Mouse (Mus musculus) lung, adult 2 months (tissue): ENCODE data around the gene Ptprz1. TPM values are rescaled to one million over a fixed set of nuclear protein-coding genes. Genes with fewer than 3 reads are reported as not detected.

Source experiments
- DNase-seq: peaks from one replicate; pipeline ENCODE4 v3.0.0; 2022
- H3K4me1 ChIP-seq: fragments of 200-500 bp; 2 replicates; pipeline ENCODE4 v1.6.1; 2011; ENCODE audit warnings: low read length; ENCODE audit not compliant: control insufficient read depth, insufficient read depth
- H3K4me3 ChIP-seq: fragments of 200-500 bp; replicated peaks from 2 replicates; pipeline ENCODE3; 2011; ENCODE audit warnings: low read depth, mild to moderate bottlenecking, control low read depth, low read length; ENCODE audit errors: extremely low read depth
- CTCF ChIP-seq: fragments of 200-500 bp; IDR thresholded peaks from 2 replicates; pipeline ENCODE4 v1.5.1; 2011; ENCODE audit warnings: mild to moderate bottlenecking, low read length, control low read depth; ENCODE audit not compliant: insufficient read depth
- POLR2A ChIP-seq: fragments of 200-500 bp; IDR thresholded peaks from 2 replicates; pipeline ENCODE4 v1.6.1; 2011; ENCODE audit warnings: low read depth, mild to moderate bottlenecking, control low read depth, low read length, borderline replicate concordance; ENCODE audit errors: extremely low read depth
- WGBS: fragments of 180-500 bp; shearing (Covaris S2); methylation state at CpG from one replicate; pipeline ENCODE4 v1.1.7; 2018; 5-methylcytosine and 5-hydroxymethylcytosine counted together
- polyA plus RNA-seq: library from polyadenylated mRNA; depleted of rRNA; stranded (reverse); fragments of >200 nt; gene quantifications from 2 replicates; pipeline ENCODE4 v1.2.3, GENCODE M21; 2012

The Ptprz1 gene
- polyA plus RNA-seq, 1 experiment: 1.8 TPM

DNA sequence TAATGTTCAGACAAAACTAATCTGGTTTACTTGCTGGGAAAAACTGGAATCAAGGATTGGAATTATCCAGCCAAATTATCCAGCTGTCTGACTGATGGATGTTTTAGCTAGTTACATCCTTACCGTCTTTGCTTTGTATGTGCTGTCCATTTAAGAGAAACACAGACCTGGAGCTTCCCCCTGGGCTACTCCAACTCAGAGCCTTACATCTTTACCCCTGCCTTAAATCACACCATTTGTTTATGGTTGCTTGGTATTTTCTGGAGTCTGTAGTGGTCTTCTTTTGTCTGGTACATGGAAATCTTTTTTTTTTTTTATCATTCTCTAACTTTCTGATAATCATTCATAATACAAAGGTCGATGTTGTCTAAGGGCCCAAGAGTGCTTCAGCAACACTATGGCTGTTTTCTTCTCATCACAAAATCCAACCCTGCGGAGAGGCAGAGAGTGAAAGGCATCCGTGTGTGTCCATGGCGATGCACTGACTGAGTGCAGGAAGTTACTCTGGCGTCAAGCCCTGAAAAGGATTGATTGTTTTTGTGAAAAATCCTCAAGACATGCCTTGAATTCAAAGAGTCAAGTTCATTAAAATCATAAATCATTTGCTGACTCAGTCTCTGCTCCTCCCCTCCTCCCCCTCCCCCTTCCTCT is 34.1 kb downstream of the Ptprz1 start:
- Histone ChIP-seq H3K4me1 (no peaks in the 10 kb centered on the region), H3K4me3 (no peak overlapping the region)
- TF ChIP-seq CTCF: no peak
- TF ChIP-seq POLR2A: no peak
- DNase-seq: no peak
- 49% methylated on average over 6 of the region's 6 CpGs for WGBS

DNA sequence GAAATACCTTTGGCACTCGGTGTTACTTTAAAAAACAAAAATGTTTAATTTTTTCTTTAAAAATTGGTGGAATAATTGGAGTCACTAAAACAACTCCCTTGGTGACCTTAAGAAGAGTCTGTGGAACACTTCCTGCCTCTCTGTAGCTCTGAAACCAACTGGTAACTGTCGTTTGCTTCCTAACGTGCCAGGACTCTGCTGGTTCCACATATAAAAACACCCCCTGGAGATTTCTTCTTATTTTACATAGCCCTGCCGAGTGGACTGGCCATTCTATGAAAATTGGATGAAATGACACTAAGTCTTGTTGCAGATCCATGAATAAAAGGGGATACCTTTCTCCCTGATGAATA is 34.6 kb downstream of the Ptprz1 start:
- TF ChIP-seq POLR2A: no peak
- TF ChIP-seq CTCF: no peak
- no peak overlapping the region for H3K4me3 ChIP-seq
- no peak for DNase-seq
- 40% methylated on average over 4 of the region's 4 CpGs for WGBS
- no peaks in the 10 kb centered on the region for H3K4me1 ChIP-seq

DNA sequence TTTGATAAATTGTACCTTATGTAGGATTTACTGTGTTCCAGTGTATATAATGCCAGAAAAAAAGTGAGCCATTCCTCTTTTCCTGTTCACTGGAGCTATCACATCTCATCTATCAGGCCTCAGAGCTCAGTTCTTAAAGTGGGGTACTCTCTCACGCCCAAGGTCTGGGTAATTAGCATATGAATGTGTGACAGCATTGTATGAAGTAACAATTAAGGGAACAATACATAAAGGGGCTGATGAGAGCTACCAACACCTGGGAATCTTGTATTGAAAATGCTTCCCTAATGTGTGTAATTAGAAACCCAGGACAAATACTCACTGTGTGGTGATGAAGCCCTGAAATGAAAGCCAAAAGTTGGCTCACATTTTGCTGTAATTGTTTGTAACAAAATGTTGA is 47.6 kb downstream of the Ptprz1 start:
- WGBS: 30% methylated on average over 1 of the region's 1 CpGs
- H3K4me1 ChIP-seq: no peaks in the 10 kb centered on the region
- no peak overlapping the region for H3K4me3 ChIP-seq
- DNase-seq: no peak
- TF ChIP-seq CTCF (no peak), POLR2A (no peak)

DNA sequence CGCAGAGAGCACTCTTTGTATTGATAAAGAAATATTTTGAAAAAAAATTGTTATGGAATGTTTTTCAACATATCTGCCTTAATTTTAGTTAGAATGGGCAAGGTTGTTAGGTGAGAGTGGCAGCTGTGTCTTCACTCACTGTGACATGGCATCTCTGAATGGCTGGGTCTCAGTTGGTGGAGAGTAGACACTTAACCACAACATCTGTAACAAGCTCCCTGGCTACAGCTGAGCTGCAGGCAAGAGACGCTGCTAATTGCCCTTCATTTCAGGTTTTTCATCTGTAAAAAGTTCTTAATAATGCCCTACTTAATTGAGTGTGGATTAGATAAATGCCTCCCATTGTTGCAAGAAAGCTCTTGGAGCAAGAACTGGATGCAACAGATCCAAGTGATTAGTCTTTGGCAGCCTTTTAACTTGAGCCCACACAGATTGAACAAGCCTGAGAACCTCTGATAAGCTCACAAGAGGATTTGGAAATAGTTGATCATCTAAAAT is 57.5 kb downstream of the Ptprz1 start:
- TF ChIP-seq CTCF (no peak), POLR2A (no peak)
- 74% methylated on average over 2 of the region's 2 CpGs for WGBS
- Histone ChIP-seq H3K4me1 (no peaks in the 10 kb centered on the region), H3K4me3 (no peak overlapping the region)
- no peak for DNase-seq

DNA sequence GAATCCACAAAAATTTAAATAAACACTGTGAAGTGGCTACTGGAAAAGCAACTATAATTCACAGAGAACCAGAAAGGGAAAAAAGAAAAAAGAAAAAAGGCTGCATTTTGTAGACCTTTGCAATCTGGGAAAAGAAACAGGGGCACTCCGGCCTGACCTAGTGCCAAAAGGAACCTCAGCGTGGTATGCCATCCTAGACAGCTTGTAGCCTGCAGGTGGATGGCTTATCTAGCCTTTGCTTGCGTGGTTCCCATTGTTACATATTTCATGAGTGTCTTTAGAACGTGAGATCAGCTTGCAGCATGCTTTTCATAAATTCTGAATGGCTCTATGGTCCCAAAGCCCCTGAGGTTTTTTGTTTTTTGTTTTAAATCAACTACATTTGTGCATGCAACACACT is 61.8 kb downstream of the Ptprz1 start:
- TF ChIP-seq CTCF (no peak), POLR2A (no peak)
- WGBS: 70% methylated on average over 4 of the region's 4 CpGs
- Histone ChIP-seq H3K4me1 (no peaks in the 10 kb centered on the region), H3K4me3 (no peak overlapping the region)
- no peak for DNase-seq

DNA sequence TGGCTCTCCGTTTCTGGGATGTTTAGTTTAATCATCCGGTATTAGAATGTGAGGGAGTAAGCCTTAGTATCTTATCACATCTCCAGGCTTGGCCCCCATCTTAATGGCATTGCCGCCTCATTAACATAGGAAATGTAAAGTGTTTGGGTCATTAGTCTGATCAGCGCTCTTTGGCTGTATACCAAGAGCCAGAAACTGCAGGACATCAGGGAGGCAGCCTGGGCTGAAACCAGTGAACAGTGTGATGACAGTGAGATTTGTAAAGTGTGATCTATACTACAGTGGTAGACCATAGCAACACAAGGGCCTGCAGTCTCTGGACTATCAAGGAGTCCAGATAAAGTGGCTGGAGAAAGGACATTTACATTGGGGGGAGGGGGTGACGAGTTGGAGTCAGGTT is 62.2 kb downstream of the Ptprz1 start:
- Histone ChIP-seq H3K4me1 (no peaks in the 10 kb centered on the region), H3K4me3 (no peak overlapping the region)
- no peak for TF ChIP-seq POLR2A
- no peak for TF ChIP-seq CTCF
- WGBS: 58% methylated on average over 5 of the region's 5 CpGs
- DNase-seq: no peak

DNA sequence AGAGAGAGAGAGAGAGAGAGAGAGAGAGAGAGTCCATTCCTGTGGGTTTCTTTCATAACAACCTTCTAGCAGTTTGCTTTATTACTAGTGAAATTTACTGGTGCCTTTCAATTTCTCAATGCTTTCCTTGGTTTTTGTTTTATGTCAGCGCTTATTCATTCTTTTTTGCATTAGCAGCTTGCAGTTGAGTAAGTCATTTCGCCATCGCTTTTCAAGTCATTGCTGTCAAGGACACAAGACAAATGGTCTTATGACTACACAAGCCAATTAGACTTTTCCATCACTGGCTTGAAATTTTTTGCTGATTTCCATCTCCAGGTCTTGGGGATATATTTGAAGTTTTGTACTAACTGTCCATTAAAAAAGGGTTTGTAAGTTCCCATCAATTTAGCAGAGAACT is 68.9 kb downstream of the Ptprz1 start:
- 91% methylated on average over 3 of the region's 3 CpGs for WGBS
- TF ChIP-seq POLR2A: no peak
- no peak for TF ChIP-seq CTCF
- Histone ChIP-seq H3K4me1 (no peaks in the 10 kb centered on the region), H3K4me3 (no peak overlapping the region)
- DNase-seq: no peak

DNA sequence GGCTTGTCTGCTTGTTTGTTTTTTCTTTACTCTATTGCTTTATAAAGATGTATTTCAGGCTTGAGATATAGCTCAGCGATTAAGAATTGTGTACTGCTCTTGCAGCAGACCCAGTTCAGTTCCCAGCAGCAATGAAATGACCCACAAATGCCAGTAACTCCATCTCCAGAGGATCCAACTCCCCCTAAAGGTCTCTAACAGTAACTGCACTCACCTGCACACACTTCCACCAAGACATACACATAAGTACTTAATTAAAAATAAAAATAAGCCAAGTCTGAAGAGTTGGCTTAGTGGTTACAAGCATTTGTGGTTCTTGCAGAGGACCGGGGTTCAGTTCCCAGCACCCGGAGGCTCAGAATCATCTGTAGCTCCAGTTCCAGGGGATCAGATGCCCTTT is 88.1 kb downstream of the Ptprz1 start:
- H3K4me3 ChIP-seq: no peak overlapping the region
- TF ChIP-seq POLR2A: no peak
- TF ChIP-seq CTCF: no peak
- H3K4me1 ChIP-seq: no peaks in the 10 kb centered on the region
- 85% methylated on average over 3 of the region's 3 CpGs for WGBS
- DNase-seq: no peak

DNA sequence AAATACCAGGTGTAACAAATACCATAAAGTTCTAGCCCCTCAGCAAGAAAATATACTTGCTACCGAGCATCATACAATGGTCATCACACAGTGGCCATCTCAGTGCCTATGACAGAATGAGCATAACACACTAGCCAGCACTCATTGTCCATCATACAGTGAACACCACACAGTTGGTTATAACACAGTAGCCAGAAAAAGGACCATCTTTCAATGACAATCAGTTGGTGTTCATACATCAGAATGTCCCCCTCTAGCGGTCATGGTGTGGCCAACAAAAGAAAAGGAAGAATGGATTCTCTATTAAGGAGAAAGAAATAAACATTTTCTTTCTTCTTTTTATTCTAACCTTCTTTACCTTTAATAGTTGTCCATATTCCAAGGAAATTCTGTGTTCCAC is 92.8 kb downstream of the Ptprz1 start:
- Histone ChIP-seq H3K4me3 (no peak overlapping the region), H3K4me1 (no peaks in the 10 kb centered on the region)
- no peak for DNase-seq
- WGBS: 43% methylated on average over 2 of the region's 2 CpGs
- TF ChIP-seq CTCF (no peak), POLR2A (no peak)

DNA sequence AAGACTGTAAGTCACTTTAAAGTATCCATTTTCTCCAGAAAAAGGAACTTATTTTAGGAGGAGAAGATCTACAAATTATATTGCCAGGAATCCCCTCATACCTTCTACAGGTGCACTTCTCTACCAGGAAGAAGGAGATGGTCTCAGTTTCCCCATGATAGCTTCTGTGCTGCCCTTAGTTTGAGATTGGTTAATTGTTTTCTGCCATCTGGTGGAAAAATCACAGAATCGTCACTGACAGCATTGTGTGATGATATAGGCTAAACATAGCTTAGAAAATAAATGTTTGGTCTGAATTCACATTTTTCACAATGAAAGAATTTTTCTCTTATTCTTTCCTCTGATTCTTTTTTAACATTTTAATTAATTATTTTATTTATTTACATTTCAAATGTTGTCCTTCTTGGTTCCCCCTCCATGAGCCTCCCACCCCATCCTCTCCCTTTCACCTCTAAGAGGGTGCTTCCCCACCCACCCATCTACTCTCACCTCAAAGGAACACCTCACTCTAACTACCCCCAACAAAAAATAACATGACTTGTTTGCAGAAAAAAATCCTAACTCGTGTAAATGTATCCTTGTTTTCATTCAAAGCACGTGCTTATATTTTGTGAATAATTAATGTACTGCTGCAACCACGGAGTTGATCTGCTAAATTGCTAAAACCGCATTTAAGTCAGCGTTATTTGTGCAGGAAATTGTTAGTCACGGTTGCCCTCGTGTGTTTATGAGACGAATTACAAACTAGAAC is 108.6 kb downstream of the Ptprz1 start:
- DNase-seq: no peak
- 11% methylated on average over 9 of the region's 9 CpGs for WGBS
- no peak for TF ChIP-seq CTCF
- TF ChIP-seq POLR2A: no peak
- Histone ChIP-seq H3K4me3 (no peak overlapping the region), H3K4me1 (no peaks in the 10 kb centered on the region)
